Mouse (Mus musculus): ENCODE data around the gene Polr3c. TPM values are rescaled to one million over a fixed set of nuclear protein-coding genes. Genes with fewer than 3 reads are reported as not detected.
A peak's percentile ranks its signal among the peaks of the same experiment; 100 is the strongest.

The Polr3c gene
- polyA plus RNA-seq, 1 experiment: 5.0 TPM

DNA sequence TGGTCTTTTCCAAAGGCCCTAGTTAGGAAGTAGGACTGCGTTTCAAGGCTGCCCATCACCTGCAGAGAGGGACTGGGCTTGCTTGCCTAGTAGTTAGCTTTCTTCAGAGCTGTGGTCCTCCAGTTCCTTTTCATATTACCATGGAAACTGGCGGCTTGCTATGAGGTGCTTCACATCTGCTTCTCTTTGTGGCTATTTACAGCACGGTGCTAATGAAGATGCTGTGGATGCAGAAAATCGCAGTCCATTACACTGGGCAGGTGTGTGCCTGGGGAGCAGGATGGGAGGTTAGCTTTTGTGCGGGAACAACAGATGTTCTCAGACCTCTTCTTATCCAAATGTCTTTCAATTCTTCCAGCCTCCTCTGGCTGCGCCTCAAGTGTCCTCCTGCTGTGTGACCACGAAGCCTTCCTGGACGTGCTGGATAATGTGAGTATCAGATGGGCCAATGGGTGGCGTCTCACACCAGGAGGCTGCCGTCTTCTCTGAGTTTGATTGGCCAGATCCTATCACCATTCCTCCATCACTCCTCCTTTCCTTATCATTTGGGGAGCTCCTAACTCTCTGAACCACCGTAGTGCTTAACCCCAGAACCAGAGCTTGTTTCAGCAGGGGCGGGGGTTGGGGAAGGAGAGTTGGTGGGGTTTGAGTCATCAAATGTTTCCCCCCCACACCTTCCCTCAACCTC is 47.0 kb downstream of the Polr3c start:
- H3K36me3 ChIP-seq (replicated peaks; ENCODE audit: low read length): peaks cover 72% of the 10 kb centered on the region
- peaks cover 29% of the 10 kb centered on the region for H3K27me3 ChIP-seq (replicated peaks)
- no peak for TF ChIP-seq FLI1 (IDR thresholded peaks at IDR 0.05; ENCODE audit: low read length)
- TF ChIP-seq GATA1 (IDR thresholded peaks at IDR 0.05; ENCODE audit: borderline replicate concordance, low read length): no peak
- H3K4me1 ChIP-seq: peaks cover 70% of the 10 kb centered on the region
- no peaks in the 10 kb centered on the region for H3K9me3 ChIP-seq
- no peak overlapping the region for H3K4me3 ChIP-seq (replicated peaks)

DNA sequence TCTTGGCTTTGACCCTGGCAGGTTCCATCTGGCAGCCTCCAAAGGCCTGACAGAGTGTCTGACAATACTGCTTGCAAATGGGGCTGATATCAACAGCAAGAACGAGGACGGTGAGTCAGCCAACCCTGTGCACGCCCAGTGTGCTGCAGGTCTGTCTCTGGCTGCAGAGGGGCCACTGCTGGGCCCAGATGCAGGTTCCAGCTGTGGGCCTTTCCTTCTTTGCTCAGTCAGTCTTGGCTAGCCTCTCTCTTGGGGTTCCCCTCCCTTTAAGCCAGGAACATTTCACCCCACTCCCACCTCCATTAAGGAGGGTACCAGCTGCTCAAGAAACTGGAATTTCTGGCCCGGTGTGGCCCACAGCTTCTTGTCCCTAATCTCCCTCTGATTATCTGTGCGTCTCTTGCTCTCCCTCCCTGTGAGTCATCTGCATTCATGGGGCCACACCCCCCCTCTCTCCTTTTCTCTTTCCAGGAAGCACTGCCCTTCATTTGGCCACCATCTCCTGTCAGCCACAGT is 48.2 kb downstream of the Polr3c start:
- TF ChIP-seq GATA1 (IDR thresholded peaks at IDR 0.05; ENCODE audit: borderline replicate concordance, low read length) (no peak), FLI1 (IDR thresholded peaks at IDR 0.05; ENCODE audit: low read length) (no peak)
- H3K9me3 ChIP-seq: no peaks in the 10 kb centered on the region
- H3K36me3 ChIP-seq (replicated peaks; ENCODE audit: low read length): peaks cover 63% of the 10 kb centered on the region
- peaks cover 69% of the 10 kb centered on the region for H3K4me1 ChIP-seq
- H3K27me3 ChIP-seq (replicated peaks): peaks cover 18% of the 10 kb centered on the region
- no peak overlapping the region for H3K4me3 ChIP-seq (replicated peaks)

GRCm38 (mm10) chr3:96678456-96678855 is 49.0 kb downstream of the Polr3c start:
- no peak overlapping the region for H3K4me3 ChIP-seq (replicated peaks)
- H3K27me3 ChIP-seq (replicated peaks): peaks cover 17% of the 10 kb centered on the region
- TF ChIP-seq GATA1 (IDR thresholded peaks at IDR 0.05; ENCODE audit: borderline replicate concordance, low read length) (no peak), FLI1 (IDR thresholded peaks at IDR 0.05; ENCODE audit: low read length) (no peak)
- H3K4me1 ChIP-seq: peaks cover 69% of the 10 kb centered on the region
- H3K9me3 ChIP-seq: no peaks in the 10 kb centered on the region
- H3K36me3 ChIP-seq (replicated peaks; ENCODE audit: low read length): peaks cover 63% of the 10 kb centered on the region

DNA sequence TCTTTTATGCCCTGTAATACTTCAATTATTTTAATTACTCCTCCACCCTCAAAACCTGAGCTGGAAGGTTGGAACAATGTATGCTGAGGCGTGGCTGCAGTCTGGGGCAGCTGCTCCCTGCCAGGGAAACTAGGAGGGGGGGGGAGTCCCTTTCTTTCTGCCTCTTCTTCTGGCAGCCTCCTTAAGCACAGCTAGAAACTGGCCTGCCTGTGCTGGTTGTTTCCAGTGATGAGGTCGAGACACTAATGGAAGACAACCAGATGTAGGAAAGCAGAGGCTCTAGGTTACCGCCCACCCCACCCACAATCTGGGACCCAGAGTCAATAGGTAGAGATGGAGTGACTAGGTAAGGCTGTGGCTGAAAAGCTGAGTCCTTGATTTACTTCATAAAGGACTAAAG is 51.7 kb downstream of the Polr3c start:
- no peak for TF ChIP-seq GATA1 (IDR thresholded peaks at IDR 0.05; ENCODE audit: borderline replicate concordance, low read length)
- no peak for TF ChIP-seq FLI1 (IDR thresholded peaks at IDR 0.05; ENCODE audit: low read length)

DNA sequence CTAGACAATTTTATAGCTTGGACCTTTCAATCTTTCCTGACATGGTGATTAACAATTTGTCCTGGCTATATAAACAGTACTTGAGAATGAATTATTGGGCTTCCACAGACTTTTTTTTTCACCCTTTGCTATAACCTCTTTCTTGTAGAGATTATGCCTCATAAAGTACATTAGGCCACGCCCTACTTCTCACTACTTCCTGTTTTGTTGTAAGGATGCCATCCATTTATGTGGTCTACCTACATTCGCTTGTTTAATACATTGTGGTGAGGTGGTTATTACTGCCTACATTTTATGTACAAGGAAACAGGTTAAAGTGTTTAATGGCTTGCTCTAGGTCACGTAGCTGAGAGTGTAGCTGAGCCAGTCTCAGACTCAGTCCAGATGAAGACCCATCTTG is 52.3 kb downstream of the Polr3c start:
- H3K27me3 ChIP-seq (replicated peaks): peaks cover 2% of the 10 kb centered on the region
- H3K4me3 ChIP-seq (replicated peaks): no peak overlapping the region
- TF ChIP-seq GATA1 (IDR thresholded peaks at IDR 0.05; ENCODE audit: borderline replicate concordance, low read length) (no peak), FLI1 (IDR thresholded peaks at IDR 0.05; ENCODE audit: low read length) (no peak)
- H3K4me1 ChIP-seq: peaks cover 85% of the 10 kb centered on the region
- H3K9me3 ChIP-seq: no peaks in the 10 kb centered on the region
- H3K36me3 ChIP-seq (replicated peaks; ENCODE audit: low read length): peaks cover 35% of the 10 kb centered on the region

More for the DNA sequence above, 51.7 kb downstream of the Polr3c start:
- Histone ChIP-seq H3K27me3 (replicated peaks) (peaks cover 2% of the 10 kb centered on the region), H3K9me3 (no peaks in the 10 kb centered on the region), H3K4me1 (peaks cover 85% of the 10 kb centered on the region), H3K36me3 (replicated peaks; ENCODE audit: low read length) (peaks cover 40% of the 10 kb centered on the region), H3K4me3 (replicated peaks) (no peak overlapping the region)

DNA sequence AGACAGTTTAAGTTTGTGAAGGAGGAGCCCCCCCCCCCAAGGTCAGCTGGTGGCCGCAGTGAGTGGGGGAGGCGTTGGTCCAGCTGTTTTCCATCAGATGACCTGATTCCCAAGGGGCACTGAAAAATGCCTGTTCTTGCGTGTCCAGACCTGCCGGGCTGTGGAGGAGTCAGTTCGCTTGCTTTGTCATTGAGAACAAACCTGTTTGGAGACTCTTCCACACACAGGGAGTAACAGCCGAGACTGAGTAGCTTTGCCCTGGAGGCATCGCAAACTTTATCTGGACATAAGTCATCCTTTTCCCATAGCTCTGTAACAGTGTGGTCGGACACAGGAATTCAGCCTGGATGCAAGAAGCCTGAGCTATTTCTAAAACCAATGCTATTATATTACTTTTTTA is 53.0 kb downstream of the Polr3c start:
- peaks cover 27% of the 10 kb centered on the region for H3K36me3 ChIP-seq (replicated peaks; ENCODE audit: low read length)
- H3K4me1 ChIP-seq: peaks cover 85% of the 10 kb centered on the region
- peaks cover 2% of the 10 kb centered on the region for H3K27me3 ChIP-seq (replicated peaks)
- no peak for TF ChIP-seq FLI1 (IDR thresholded peaks at IDR 0.05; ENCODE audit: low read length)
- TF ChIP-seq GATA1 (IDR thresholded peaks at IDR 0.05; ENCODE audit: borderline replicate concordance, low read length): no peak
- H3K4me3 ChIP-seq (replicated peaks): no peak overlapping the region
- no peaks in the 10 kb centered on the region for H3K9me3 ChIP-seq

- Histone ChIP-seq H3K4me1 (peaks cover 76% of the 10 kb centered on the region), H3K27me3 (replicated peaks) (peaks cover under 1% of the 10 kb centered on the region)
These were observed 53.9 kb downstream of the Polr3c start for GRCm38 (mm10) chr3:96673514-96673913.

DNA sequence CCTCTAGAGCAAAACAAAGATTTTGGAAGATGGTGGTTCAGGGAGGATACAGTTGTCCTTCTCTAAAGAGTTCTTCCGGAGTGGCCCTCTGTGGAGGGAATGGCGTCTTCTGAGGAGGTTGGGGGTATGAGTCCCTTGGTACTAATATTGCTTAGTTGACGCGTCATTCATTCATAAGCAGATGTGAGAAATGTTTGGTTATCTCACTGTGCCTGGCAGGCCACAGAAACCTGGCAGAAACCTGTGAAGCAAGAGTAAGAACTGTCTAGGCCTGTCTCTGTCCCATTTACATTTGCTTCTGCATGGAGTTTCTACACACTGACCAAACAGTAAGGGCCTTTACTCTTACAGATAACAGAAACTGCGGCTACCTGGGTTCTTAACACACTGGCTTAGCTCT is 55.9 kb downstream of the Polr3c start:
- H3K4me1 ChIP-seq: peaks cover 66% of the 10 kb centered on the region
- no peaks in the 10 kb centered on the region for H3K27me3 ChIP-seq (replicated peaks)
- TF ChIP-seq FLI1 (IDR thresholded peaks at IDR 0.05; ENCODE audit: low read length) (no peak), GATA1 (IDR thresholded peaks at IDR 0.05; ENCODE audit: borderline replicate concordance, low read length) (no peak)
- peak overlapping the region; percentile 94 for H3K4me3 ChIP-seq (replicated peaks)
- peaks cover 11% of the 10 kb centered on the region for H3K36me3 ChIP-seq (replicated peaks; ENCODE audit: low read length)
- no peaks in the 10 kb centered on the region for H3K9me3 ChIP-seq

More at GRCm38 (mm10) chr3:96673514-96673913, 53.9 kb downstream of the Polr3c start:
- peaks cover 19% of the 10 kb centered on the region for H3K36me3 ChIP-seq (replicated peaks; ENCODE audit: low read length)
- TF ChIP-seq FLI1 (IDR thresholded peaks at IDR 0.05; ENCODE audit: low read length): no peak
- no peak for TF ChIP-seq GATA1 (IDR thresholded peaks at IDR 0.05; ENCODE audit: borderline replicate concordance, low read length)
- H3K9me3 ChIP-seq: no peaks in the 10 kb centered on the region
- H3K4me3 ChIP-seq (replicated peaks): peak overlapping the region; percentile 55

GRCm38 (mm10) chr3:96669727-96670468 is 57.5 kb downstream of the Polr3c start, which contains the start of gene Ankrd35:
Gene Ankrd35 (plus strand): TSS chr3:96670131.
- H3K4me1 ChIP-seq: peaks cover 54% of the 10 kb centered on the region
- H3K27me3 ChIP-seq (replicated peaks): no peaks in the 10 kb centered on the region
- peaks cover 11% of the 10 kb centered on the region for H3K36me3 ChIP-seq (replicated peaks; ENCODE audit: low read length)
- peak within 1 kb of the TSS; percentile 94 for H3K4me3 ChIP-seq (replicated peaks)
- no peak for TF ChIP-seq GATA1 (IDR thresholded peaks at IDR 0.05; ENCODE audit: borderline replicate concordance, low read length)
- no peak for TF ChIP-seq FLI1 (IDR thresholded peaks at IDR 0.05; ENCODE audit: low read length)
- H3K9me3 ChIP-seq: no peaks in the 10 kb centered on the region

All from megakaryocyte, embryonic 14.5 days (primary cell).